Mouse (Mus musculus) heart, postnatal 36 days (tissue): ENCODE data around the gene Sertad2. TPM values are rescaled to one million over a fixed set of nuclear protein-coding genes. Genes with fewer than 3 reads are reported as not detected.

ENCODE experiments used
- DNase-seq, 2 experiments: peaks; one replicate each; pipeline ENCODE4 v3.0.0; 2021 to 2022
- intact Hi-C: fragments of 180-260 bp; cut with DNase I; formaldehyde crosslinking; loops from one replicate; pipeline ENCODE4 v1.15.1; 2025
- total RNA-seq, 2 experiments: library from RNA; stranded (reverse); gene quantifications; 2 replicates each; pipeline ENCODE4 v1.2.3; 2021

Sertad2 gene
- 10 to 100 TPM; 17.1 to 22.1 TPM for total RNA-seq

- peak; percentile 98 to 99 for DNase-seq
- intact Hi-C loops = loop anchor here (1.0 to 10.0 kb wide), 6 partner anchors 66 to 822 kb away; partner anchors contain the start of genes Aftph and Slc1a4
Measured at GRCm38 (mm10) chr11:20542739-20543452, at the start of gene Sertad2. Sertad2 (plus strand) TSS chr11:20543253.

- no peak for DNase-seq
- intact Hi-C loops = no loop called here
Measured at GRCm38 (mm10) chr11:20493922-20494626, 49.0 kb upstream of the Sertad2 start.

- no peak for DNase-seq
- intact Hi-C loops = no loop called here
Measured at GRCm38 (mm10) chr11:20500516-20500915, 42.5 kb upstream of the Sertad2 start.

- intact Hi-C loops = no loop called here
Measured at GRCm38 (mm10) chr11:20501160-20501955, 41.7 kb upstream of the Sertad2 start.

GRCm38 (mm10) chr11:20513574-20513973, 29.5 kb upstream of the Sertad2 start:
- no peak for DNase-seq
- intact Hi-C loops = no loop called here

More at GRCm38 (mm10) chr11:20501160-20501955, 41.7 kb upstream of the Sertad2 start:
- no peak for DNase-seq

- intact Hi-C loops = no loop called here
- DNase-seq = no peak
Measured at GRCm38 (mm10) chr11:20514757-20515156, 28.3 kb upstream of the Sertad2 start.

- intact Hi-C loops = no loop called here
Measured at GRCm38 (mm10) chr11:20521321-20521720, 21.7 kb upstream of the Sertad2 start.

GRCm38 (mm10) chr11:20522750-20523149, 20.3 kb upstream of the Sertad2 start:
- DNase-seq = no peak
- intact Hi-C loops = no loop called here

More at GRCm38 (mm10) chr11:20521321-20521720, 21.7 kb upstream of the Sertad2 start:
- DNase-seq = no peak

- intact Hi-C loops = no loop called here
- no peak for DNase-seq
Measured at GRCm38 (mm10) chr11:20524435-20524834, 18.6 kb upstream of the Sertad2 start.

- DNase-seq = no peak
- intact Hi-C loops = no loop called here
Measured at GRCm38 (mm10) chr11:20525909-20526308, 17.1 kb upstream of the Sertad2 start.

- DNase-seq = no peak
- intact Hi-C loops = no loop called here
Measured at GRCm38 (mm10) chr11:20527901-20528300, 15.2 kb upstream of the Sertad2 start.

- intact Hi-C loops = loop anchor here (10.0 kb wide), 1 partner anchor 287 kb away; the partner anchor contains the start of gene Cep68
- DNase-seq = peak in 1 of 2 experiments; percentile 12
Measured at GRCm38 (mm10) chr11:20531682-20531991, 11.4 kb upstream of the Sertad2 start.

- DNase-seq = peak; percentile 52 to 59
- intact Hi-C loops = loop anchor here (10.0 kb wide), 1 partner anchor 287 kb away; the partner anchor contains the start of gene Cep68
Measured at GRCm38 (mm10) chr11:20531992-20532881, 10.8 kb upstream of the Sertad2 start.

- intact Hi-C loops = loop anchor here (10.0 kb wide), 1 partner anchor 288 kb away; the partner anchor contains the start of gene Cep68
- DNase-seq = no peak
Measured at GRCm38 (mm10) chr11:20533231-20533630, 9.8 kb upstream of the Sertad2 start.

- no peak for DNase-seq
- intact Hi-C loops = loop anchor here (10.0 kb wide), 1 partner anchor 292 kb away; the partner anchor contains the start of gene Cep68
Measured at GRCm38 (mm10) chr11:20537221-20537620, 5.8 kb upstream of the Sertad2 start.

GRCm38 (mm10) chr11:20538496-20538895, 4.6 kb upstream of the Sertad2 start:
- intact Hi-C loops = loop anchor here (10.0 kb wide), 1 partner anchor 294 kb away; the partner anchor contains the start of gene Cep68
- no peak for DNase-seq

- no peak for DNase-seq
- intact Hi-C loops = loop anchor here (5.0 to 10.0 kb wide), 4 partner anchors 64 to 824 kb away; partner anchors contain the start of gene Slc1a4
Measured at GRCm38 (mm10) chr11:20541280-20541679, 1.8 kb upstream of the Sertad2 start.

GRCm38 (mm10) chr11:20541995-20542637, 937 bp upstream of the Sertad2 start:
- no peak for DNase-seq
- intact Hi-C loops = loop anchor here (2.0 to 10.0 kb wide), 5 partner anchors 65 to 823 kb away; partner anchors contain the start of genes Aftph and Slc1a4
